ENCODE assay signal across 25 mouse cellular contexts in genomic region chr13:4606821-4607220, GRCm38 (mm10). TPM values are rescaled to one million over a fixed set of nuclear protein-coding genes. Genes with fewer than 3 reads are reported as not detected.
DNase-seq lines count a peak whose midpoint lies in the region; ATAC-seq and TF ChIP-seq lines count a peak whose summit lies in the region.
"Had no signal": no experiment of that assay in that cellular context is flagged by ENCODE, and none has a peak within 500 bp of the region (broad histone marks: within the 10 kb centered on the region; RNA-seq: fewer than 3 reads in every experiment).

No protein-coding gene starts in this region.

- DNase-seq in liver, adult 2 months (ENCODE audit: extremely low read depth, low read depth, low spot score) = peak; percentile 46
- no peak for DNase-seq in liver
- peak; percentile 37 to 44 for DNase-seq in kidney, postnatal 25 days
- peak; percentile 32 for DNase-seq in yolk sac, embryonic 10.5 days (ENCODE audit: low spot score)
- DNase-seq in gastrocnemius, postnatal 10 days = no peak
- no peak for DNase-seq in adrenal gland, postnatal 36 days
- DNase-seq: adrenal gland, postnatal 14 days; B cell, adult 2 months; cerebellum, adult 18-20 months; cerebellum, postnatal 10 days; forebrain, postnatal 0 days; gastrocnemius, postnatal 25 days; heart, postnatal 36 days had no signal

- no peaks in the 10 kb centered on the region for H3K9me3 ChIP-seq in intestine, embryonic 16.5 days (ENCODE audit: control insufficient read depth, low read length)
- no peaks in the 10 kb centered on the region for H3K9me3 ChIP-seq in intestine, embryonic 15.5 days
- H3K9me3 ChIP-seq: embryonic facial prominence, embryonic 10.5 days; forebrain, embryonic 13.5 days; G1E; heart, embryonic 13.5 days had no signal

- TF ChIP-seq POLR2A in liver, adult 2 months (IDR thresholded peaks at IDR 0.05; ENCODE audit: extremely low read depth, insufficient read depth, low read length) = no peak

- H3K79me2 ChIP-seq in liver, adult 2 months (ENCODE audit: control insufficient read depth, insufficient read depth, low read length) = no peaks in the 10 kb centered on the region

- H3K36me3 ChIP-seq in intestine, embryonic 16.5 days (ENCODE audit: control insufficient read depth, insufficient read depth, low read length) = no peaks in the 10 kb centered on the region
- no peaks in the 10 kb centered on the region for H3K36me3 ChIP-seq in intestine, embryonic 15.5 days
- H3K36me3 ChIP-seq in liver, adult 2 months (ENCODE audit: control insufficient read depth, insufficient read depth, low read length) = peaks cover 7% of the 10 kb centered on the region

- H3K27me3 ChIP-seq in intestine, embryonic 16.5 days (replicated peaks; ENCODE audit: control insufficient read depth, insufficient read depth, low read length) = no peaks in the 10 kb centered on the region
- H3K27me3 ChIP-seq in intestine, embryonic 15.5 days (replicated peaks) = no peaks in the 10 kb centered on the region
- H3K27me3 ChIP-seq in liver, adult 2 months (ENCODE audit: control insufficient read depth, insufficient read depth, low read length) = no peaks in the 10 kb centered on the region
- H3K27me3 ChIP-seq: heart, embryonic 13.5 days had no signal

- no peak overlapping the region for H3K4me3 ChIP-seq in intestine, embryonic 16.5 days (ENCODE audit: low read length)
- H3K4me3 ChIP-seq in intestine, embryonic 15.5 days (replicated peaks) = no peak overlapping the region
- H3K4me3 ChIP-seq in liver, adult 2 months (ENCODE audit: insufficient read depth, low read depth, low read length) = no peak overlapping the region
- H3K4me3 ChIP-seq: embryonic facial prominence, embryonic 10.5 days; forebrain, embryonic 13.5 days; heart, embryonic 13.5 days had no signal

- H3K4me1 ChIP-seq in intestine, embryonic 16.5 days (ENCODE audit: control insufficient read depth, insufficient read depth, low read length) = no peaks in the 10 kb centered on the region
- no peaks in the 10 kb centered on the region for H3K4me1 ChIP-seq in intestine, embryonic 15.5 days (replicated peaks)
- peaks cover 8% of the 10 kb centered on the region; the same call in 1 of the 2 replicates for H3K4me1 ChIP-seq in liver, adult 2 months (ENCODE audit: control insufficient read depth, insufficient read depth, low read length)
- H3K4me1 ChIP-seq: embryonic facial prominence, embryonic 10.5 days; forebrain, embryonic 13.5 days; heart, embryonic 13.5 days had no signal

- H3K9ac ChIP-seq in intestine, embryonic 16.5 days (ENCODE audit: low read depth, low read length) = no peak overlapping the region
- H3K9ac ChIP-seq in intestine, embryonic 15.5 days = no peak overlapping the region
- no peak overlapping the region for H3K9ac ChIP-seq in liver, adult 2 months (ENCODE audit: low read depth, low read length)
- H3K9ac ChIP-seq: forebrain, embryonic 13.5 days; forebrain, postnatal 0 days; heart, embryonic 13.5 days had no signal

- no peak overlapping the region for H3K27ac ChIP-seq in intestine, embryonic 16.5 days (ENCODE audit: low read length)
- no peak overlapping the region for H3K27ac ChIP-seq in intestine, embryonic 15.5 days
- no peak overlapping the region for H3K27ac ChIP-seq in liver, adult 2 months (replicated peaks; ENCODE audit: insufficient read depth, low read depth, low read length)
- H3K27ac ChIP-seq: embryonic facial prominence, embryonic 10.5 days; forebrain, embryonic 13.5 days; heart, embryonic 13.5 days had no signal

- no peak for TF ChIP-seq CTCF in liver, adult 2 months (IDR thresholded peaks at IDR 0.05; ENCODE audit: low read depth, low read length)

- 66% methylated on average over 4 of the region's 4 CpGs for WGBS in intestine, embryonic 16.5 days
- WGBS in intestine, embryonic 15.5 days = 66% methylated on average over 4 of the region's 4 CpGs
- WGBS in liver, adult 2 months = 43% methylated on average over 4 of the region's 4 CpGs

- no peak overlapping the region for H3K4me2 ChIP-seq in intestine, embryonic 16.5 days (ENCODE audit: low read depth, low read length)
- H3K4me2 ChIP-seq in intestine, embryonic 15.5 days (replicated peaks) = no peak overlapping the region
- H3K4me2 ChIP-seq: forebrain, embryonic 13.5 days; heart, embryonic 13.5 days had no signal

- peak; percentile 51 for ATAC-seq in intestine, embryonic 16.5 days
- ATAC-seq in intestine, embryonic 15.5 days = no peak
- ATAC-seq: CD4-positive, CD25-positive, alpha-beta regulatory T cell, adult 4 months; forebrain, embryonic 13.5 days; forebrain, postnatal 0 days had no signal

RNA-seq across cellular contexts. Expression of gene Akr1e1, which starts 2.2 kb away (rescaled TPM):
- 56.0 and 61.2 TPM in 2 replicates for polyA plus RNA-seq in intestine, embryonic 16.5 days (2015; fragmentation: Nextera tagmentation; extraction: Ambion mirVana)
- polyA plus RNA-seq in intestine, embryonic 15.5 days (2015; fragmentation: Nextera tagmentation; extraction: Ambion mirVana) = 46.0 and 51.7 TPM in 2 replicates
- total RNA-seq in liver, adult 2 months (2014; rRNA removed) = 17.7 and 22.8 TPM in 2 replicates
- 9.1 and 11.1 TPM in 2 replicates for polyA plus RNA-seq in liver, adult 2 months (2012; rRNA removed)
- 10 to 100 TPM; 13.7 to 16.1 TPM for total RNA-seq in gastrocnemius, postnatal 10 days (2021)
- total RNA-seq in adrenal gland, postnatal 36 days (2021) = 10 to 100 TPM; 23.6 to 32.2 TPM

RNA-seq across cellular contexts. Expression of gene Akr1c21, which starts 32.9 kb away (rescaled TPM):
- not detected in 2 replicates for polyA plus RNA-seq in intestine, embryonic 16.5 days (2015; fragmentation: Nextera tagmentation; extraction: Ambion mirVana)
- not detected in 2 replicates for polyA plus RNA-seq in intestine, embryonic 15.5 days (2015; fragmentation: Nextera tagmentation; extraction: Ambion mirVana)
- 0.74 TPM in 1 of 2 replicates, not detected in the other for total RNA-seq in liver, adult 2 months (2014; rRNA removed)
- not detected in 2 replicates for polyA plus RNA-seq in liver, adult 2 months (2012; rRNA removed)
- total RNA-seq in gastrocnemius, postnatal 10 days (2021) = not detected
- total RNA-seq in adrenal gland, postnatal 36 days (2021) = not detected
- total RNA-seq: adrenal gland, postnatal 14 days; forebrain, postnatal 0 days; G1E; gastrocnemius, adult 18-20 months; gastrocnemius, postnatal 25 days; granulocyte monocyte progenitor cell, adult 5-6 weeks; heart, postnatal 36 days had no signal
- polyA plus RNA-seq: CD4-positive, CD25-positive, alpha-beta regulatory T cell, adult 4 months; embryonic facial prominence, embryonic 10.5 days; embryonic facial prominence, embryonic 14.5 days; forebrain, embryonic 13.5 days; forebrain, postnatal 0 days; G1E; heart, embryonic 13.5 days; heart, postnatal 0 days; hindbrain, embryonic 11.5 days had no signal

Comparison
In these comparisons a context has a peak if more than half of its experiments do, and no peak if none do; other contexts are left out.
1. DNase-seq: peak in liver, adult 2 months (single experiment), kidney, postnatal 25 days (2 of 2) and yolk sac, embryonic 10.5 days (single experiment); none in liver (single experiment), gastrocnemius, postnatal 10 days (single experiment) and adrenal gland, postnatal 36 days (0 of 2).